Mouse (Mus musculus): ENCODE data around the gene Phf24.
"Not testable (repeated sequence)": the region's sequence is repeated elsewhere in the genome, so short reads cannot be mapped to it uniquely, and the experiment has no call there.

Phf24 gene

DNA sequence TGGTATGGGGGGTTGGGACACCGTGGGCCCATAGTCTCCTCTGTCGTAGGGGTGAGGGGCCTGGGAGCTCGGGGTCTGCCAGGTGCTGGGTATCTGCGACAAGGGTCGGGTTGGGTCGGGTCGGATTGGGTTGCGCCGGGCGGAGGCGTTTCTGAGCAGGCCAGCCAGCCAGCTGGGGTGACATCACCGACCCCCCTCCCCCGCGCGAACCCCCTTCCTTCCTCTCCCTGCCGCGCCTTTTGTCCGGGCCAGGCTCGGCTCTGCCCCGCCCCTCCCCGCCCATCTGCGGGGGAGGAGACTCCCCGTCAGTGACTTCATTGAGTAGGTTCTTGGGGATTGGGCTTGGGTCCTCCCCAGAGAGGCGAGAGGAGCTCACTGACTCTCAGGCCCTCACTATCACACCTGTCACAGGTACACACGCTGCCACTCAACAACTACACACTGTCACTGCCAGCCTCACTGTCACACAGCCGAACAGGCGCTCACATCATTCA lies 33.7 kb downstream of the Phf24 start:
- peak; percentile 67 for DNase-seq (ENCODE audit: low spot score)

DNA sequence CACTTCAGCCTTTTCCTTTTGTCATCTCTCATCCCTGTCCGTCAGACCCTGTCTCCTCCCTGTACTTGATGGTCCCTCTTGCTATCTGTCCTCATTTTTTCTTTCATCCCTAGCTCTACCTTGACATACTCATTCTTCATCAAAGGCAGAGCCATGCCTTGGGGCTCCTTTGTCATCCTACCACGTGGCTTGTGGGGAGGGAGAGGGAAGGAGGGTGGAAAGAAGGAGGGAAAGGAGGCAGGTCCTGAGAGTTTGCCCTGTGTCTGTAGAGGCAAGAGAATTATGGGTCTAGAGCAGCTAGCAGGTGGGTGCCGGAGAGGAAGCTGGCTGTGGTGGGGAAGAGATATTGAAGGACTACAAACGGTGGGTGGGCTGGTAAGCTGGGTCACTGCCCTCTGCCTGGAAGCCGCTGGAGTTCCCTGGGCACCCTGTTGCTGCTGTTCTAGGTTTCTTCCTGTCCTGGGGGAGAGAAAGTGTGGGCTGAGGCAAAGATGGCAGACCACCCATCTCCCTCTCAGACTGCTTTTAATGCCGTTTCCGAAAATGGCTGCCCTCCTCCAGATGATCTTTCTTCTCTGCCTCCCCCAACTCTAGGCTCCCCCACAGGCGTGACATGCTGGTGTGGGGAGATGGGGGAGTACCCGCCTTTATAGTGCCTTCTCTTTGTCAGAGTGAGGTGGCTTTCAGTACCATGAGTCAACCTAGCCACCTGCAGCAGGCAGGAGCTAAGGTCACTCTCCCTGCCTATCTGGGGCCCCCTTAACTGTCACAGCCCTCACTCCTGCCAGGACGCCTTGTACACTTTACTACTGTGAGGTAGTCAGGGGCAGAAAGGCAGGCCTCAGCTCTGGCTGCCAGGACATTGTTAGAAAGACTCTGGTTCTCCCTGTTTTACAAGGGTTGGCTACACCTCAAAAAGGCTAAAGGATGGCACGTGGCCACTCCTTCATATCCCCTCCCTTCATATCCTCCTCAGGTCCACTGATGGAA lies 35.0 kb downstream of the Phf24 start:
- DNase-seq (ENCODE audit: low spot score): no peak

DNA sequence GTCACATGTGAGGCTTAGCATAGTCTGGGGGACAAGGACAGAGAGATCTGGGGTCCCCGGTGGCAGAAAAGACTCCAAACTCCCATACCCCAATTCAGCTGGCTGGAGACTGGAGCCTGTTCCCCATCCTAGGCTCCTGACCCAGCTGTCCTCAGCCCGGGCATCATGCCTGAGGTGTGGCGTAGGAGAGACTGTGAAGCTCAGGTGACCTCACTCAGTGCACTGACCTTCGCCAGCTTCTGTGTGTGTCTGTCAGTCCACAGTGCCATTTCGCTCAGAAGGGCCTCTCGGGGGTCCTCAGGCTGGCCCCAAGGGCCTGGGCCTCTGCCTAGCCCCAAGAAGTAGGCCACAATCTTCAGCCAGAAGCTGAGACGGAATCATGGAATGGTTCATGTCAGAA lies 36.1 kb downstream of the Phf24 start:
- no peak for DNase-seq (ENCODE audit: low spot score)

DNA sequence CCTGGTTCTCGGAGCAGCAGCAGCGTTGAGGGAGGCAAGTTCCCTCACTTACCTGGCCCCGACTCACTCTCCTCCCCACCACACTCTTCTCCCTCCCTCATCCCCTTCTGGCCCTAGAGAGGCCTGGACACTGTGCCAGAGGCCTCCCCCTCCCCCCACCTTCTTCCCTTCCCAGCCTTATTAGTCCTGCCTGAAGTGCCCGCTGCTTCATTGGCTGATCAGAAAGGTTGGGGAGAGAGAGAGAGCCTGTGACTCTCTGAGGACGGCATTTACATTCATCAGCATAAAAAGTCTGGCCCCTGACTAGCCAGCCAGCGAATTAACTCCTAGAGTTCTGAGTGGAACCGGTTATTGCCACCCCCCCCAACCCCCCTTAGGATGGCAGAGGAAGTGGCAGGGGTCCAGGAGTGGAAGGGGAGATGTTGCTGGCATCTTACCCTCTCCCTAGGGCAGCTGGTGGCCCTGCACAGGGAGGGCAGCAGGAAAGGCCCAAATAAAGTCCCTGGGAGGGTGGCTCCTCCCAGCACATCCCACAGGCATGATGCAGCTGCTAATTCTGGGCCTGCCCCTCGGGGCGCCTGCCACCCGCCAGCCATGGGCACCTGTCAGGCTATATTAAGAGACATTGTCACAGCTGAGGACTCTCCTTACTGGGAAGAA lies 37.1 kb downstream of the Phf24 start:
- DNase-seq (ENCODE audit: low spot score): no peak

DNA sequence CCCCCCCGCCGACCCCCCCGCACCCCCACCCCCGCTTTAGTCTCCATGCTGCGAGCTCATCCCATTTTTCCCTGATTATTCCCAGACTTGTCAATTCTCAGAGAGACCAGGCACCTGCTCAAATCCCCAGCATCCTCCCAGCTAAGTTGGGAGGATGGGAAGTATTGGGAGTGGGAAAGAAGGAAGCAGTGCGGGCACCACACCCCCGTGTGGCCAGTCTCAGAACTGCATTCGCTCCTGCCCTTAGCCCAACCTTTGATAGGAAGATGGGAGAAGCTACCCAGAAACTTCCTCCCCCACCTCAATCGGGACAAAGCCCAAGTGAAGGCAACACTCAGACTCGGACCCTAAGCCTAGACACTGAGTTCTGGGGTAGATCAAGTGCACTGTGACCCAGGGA lies 37.8 kb downstream of the Phf24 start:
- peak; percentile 55 for DNase-seq (ENCODE audit: low spot score)

DNA sequence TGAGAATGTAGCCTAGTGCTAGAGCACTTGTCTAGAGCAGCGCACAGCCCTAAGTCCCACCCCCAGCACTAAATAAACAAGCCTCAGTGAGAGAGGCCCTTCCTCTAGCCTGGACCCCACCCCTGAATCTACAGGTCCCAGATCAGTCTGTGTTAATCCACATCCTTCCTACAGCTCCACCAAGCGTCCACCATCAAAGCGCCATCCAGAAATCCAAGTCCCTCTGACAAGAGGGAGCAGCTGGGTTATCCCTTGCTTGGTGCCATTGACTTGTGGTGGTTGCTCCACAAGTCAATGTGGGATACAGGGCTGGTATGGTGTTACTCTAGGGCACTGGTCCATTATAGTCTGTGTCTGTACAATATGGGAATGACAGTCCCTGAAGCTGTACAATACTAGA lies 38.7 kb downstream of the Phf24 start:
- DNase-seq (ENCODE audit: low spot score): no peak

DNA sequence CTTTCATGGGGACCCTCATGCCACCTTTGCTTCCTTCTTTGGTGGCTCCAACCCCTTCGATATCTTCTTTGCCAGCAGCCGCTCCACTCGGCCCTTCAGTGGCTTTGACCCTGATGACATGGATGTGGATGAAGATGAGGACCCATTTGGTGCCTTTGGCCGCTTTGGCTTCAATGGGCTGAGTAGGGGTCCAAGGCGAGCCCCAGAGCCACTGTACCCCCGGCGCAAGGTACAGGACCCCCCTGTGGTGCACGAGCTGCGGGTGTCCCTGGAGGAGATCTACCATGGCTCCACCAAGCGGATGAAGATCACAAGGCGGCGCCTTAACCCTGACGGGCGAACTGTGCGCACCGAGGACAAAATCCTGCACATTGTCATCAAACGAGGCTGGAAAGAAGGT lies 40.1 kb downstream of the Phf24 start:
- no peak for DNase-seq (ENCODE audit: low spot score)

DNA sequence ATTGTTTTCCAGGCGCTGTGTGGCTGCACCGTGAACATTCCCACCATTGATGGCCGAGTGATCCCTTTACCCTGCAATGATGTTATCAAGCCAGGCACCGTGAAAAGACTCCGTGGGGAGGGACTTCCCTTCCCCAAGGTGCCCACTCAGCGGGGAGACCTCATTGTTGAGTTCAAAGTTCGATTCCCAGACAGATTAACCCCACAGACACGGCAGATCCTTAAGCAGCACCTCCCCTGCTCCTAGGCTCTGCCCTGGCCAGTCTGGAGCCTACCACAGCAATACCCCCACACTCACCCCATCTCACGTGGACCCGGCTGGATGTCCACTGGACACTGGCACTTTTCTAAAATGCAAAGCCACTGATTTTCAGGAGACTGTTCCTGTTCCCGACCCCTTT lies 40.8 kb downstream of the Phf24 start:
- no peak for DNase-seq (ENCODE audit: low spot score)

DNA sequence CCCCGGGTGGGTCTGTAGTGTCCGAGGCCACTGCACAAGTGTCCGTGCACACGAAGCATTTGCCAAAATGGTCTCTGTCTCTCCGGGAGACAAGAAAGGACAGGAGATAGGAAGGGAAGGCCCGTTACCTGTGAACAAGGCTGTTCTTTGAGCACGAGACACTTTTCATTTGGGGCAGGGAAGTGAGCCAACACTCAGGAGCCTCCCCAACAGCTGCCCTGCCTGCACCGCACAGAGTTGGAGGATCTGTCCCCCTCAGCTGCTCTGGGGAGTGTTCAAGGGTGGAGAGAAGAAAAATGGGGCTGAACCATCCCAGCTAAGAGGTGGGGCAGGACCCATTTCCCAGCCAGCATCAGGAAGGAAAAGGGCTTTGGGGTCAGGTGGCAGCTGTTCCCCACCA lies 41.5 kb downstream of the Phf24 start:
- no peak for DNase-seq (ENCODE audit: low spot score)

DNA sequence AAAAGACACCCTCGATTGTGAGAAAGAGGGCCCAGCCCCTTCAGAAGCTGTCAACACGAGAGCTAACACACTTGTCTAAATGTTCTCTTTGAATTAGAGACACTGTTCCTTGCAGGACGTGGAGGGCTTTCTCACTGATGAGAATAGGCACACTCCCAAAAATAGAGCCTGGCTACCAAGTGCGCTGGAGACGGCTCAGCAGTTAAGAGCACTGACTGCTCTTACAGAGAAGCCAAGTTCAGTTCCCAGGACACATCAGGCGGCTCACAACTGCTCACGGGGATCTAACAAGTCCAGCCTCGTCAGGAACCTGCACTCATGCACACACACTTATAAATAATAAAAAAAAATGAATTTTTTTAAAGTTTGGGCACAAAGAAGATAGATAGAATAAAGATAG lies 42.5 kb downstream of the Phf24 start:
- DNase-seq (ENCODE audit: low spot score): no peak

DNA sequence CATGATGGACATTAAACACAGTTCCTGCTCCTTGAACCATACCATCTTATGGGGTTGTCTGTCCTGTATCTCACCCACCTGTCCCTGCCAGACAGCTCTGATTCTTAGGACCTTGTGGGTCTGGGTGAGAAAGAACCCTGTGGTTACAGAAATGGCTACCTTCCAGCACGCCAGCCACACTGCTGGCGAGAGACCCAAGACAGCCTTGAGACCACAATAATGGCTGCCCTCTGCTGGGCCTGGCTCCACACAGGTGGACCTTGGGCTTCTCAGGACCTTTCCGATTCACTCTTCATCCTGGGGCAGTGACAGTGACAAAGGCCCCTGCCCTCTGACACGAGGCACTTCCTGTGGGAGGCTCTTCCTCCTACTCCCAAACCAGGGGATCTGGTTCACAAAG lies 42.9 kb downstream of the Phf24 start:
- no peak for DNase-seq (ENCODE audit: low spot score)

DNA sequence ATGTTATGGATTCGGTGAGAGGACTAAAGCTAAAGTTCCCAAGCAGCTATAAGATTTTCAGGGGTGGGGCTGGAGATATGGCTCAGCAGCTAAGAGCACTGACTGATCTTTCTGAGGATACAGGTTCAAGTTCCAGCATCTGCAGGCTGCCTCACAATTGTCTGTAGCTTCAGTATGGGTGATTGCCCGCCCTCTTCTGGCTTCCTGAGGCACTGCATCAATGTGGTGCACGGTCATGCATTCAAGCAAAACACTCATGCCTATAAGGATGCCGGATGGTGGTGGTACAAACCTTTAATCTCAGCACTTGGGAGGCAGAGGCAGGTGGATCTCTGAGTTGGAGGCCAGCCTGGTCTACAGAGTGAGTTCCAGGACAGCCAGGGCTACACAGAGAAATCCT lies 45.1 kb downstream of the Phf24 start:
- DNase-seq (ENCODE audit: low spot score): peak; percentile 39

DNA sequence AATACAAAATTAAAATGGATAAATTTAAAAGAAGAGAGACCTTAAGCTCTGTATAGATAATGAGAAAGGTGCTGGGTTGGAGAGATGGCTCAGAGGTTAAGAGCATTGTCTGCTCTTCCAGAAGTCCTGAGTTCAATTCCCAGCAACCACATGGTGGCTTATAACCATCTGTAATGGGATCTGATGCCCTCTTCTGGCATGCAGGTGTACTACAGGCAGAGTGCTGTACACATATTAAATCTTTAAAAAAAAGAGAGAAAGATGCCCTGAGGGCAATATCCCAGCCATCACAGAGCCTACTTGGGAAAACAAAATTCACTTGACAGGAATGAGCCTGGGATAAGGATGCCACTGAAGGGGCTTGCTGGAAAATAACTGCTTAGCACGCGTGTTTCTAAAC lies 47.0 kb downstream of the Phf24 start:
- DNase-seq (ENCODE audit: low spot score): no peak

DNA sequence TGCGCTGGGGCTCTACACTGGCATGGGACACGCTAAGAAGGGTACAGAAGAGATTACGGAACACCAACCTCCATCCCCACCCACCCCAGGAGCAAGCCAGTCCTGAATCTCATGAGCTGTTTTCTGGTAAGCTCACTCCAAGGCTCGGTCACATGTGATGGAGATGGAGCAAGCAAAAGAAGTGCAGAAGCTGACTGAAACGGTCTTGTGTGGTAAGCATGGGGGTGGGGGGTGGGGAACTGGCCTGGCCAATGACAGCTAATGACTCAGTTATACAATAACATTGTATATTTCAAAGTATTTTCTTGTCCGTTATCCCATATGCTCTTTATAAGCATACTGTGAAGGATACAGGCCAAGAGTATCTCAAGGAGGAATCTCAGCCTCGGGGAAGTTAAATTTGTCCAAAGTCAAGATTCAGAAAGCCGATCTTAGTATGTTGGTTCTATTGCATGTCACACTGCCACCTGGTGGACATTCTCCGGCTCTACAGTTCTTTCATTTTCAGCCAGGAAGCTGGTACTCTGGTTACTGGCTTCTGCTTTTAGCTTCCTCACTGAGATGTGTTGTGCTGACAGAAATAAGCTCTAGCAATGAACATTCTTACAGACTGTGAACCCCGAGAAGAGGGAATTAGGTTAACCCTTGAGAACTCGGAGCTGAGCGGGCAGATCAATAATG lies 48.7 kb downstream of the Phf24 start:
- peak; percentile 76 for DNase-seq (ENCODE audit: low spot score)

DNA sequence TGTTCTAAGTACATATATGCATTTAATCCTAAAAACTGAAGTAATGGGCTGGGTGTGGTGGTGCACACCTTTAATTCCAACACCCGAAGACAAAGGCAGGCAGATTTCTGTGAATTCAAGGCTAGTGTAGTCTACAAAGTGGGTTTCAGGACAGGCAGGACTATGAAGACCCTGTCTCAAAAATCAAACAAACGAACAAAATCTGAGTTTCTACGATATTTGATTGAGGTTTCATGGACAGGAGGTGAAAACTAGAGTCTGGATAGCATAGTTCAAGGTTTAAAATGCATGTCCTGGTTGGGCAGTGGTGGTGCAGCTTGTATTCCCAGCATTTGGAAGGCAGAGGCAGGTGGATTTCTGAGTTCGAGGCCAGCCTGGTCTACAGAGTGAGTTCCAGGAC lies 52.8 kb downstream of the Phf24 start, which contains the start of gene 1700022I11Rik:
1700022I11Rik (plus strand) TSS at position 301 of the 400 bp plus-strand sequence.
- no peak for DNase-seq (ENCODE audit: low spot score)

DNA sequence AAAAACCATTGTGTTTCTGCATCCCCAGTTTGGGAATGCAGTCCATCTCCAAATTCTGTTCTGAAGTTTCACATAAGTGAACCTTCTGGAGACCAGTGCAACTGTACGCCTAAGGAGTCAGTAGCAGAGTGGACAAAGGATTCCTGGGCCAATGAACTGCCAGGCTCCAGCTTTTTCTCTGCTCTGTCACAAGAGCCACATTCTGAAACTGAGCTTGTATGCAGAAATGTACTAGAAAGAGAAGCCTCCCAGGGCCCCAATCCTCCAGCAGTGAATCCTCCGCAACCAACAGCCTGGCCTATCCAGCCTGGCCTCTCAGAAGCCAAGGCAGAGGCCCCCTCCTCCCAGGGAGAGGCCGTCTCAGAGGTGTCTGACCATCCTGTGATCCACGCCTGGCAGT lies 56.5 kb downstream of the Phf24 start:
- DNase-seq (ENCODE audit: low spot score): no peak

DNA sequence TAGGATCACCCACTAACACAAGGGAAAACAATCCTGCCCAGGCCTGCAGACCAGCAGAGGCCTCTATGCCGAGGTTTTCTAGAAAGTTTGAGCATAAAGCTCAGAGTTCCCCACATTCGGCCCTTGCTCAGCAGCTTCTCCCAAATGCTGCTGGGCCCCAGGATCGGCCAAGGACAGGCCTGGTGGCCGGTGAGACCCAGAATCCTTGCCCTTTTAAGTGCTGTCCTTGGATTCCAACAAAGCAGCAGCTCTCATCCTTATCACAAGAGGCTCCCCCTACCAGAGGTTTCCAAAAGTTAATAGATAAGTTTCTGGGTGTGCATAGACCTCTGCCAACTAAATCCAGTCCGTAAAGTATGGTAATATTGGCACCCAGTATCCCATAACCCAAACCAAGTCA lies 57.4 kb downstream of the Phf24 start:
- DNase-seq (ENCODE audit: low spot score): no peak

DNA sequence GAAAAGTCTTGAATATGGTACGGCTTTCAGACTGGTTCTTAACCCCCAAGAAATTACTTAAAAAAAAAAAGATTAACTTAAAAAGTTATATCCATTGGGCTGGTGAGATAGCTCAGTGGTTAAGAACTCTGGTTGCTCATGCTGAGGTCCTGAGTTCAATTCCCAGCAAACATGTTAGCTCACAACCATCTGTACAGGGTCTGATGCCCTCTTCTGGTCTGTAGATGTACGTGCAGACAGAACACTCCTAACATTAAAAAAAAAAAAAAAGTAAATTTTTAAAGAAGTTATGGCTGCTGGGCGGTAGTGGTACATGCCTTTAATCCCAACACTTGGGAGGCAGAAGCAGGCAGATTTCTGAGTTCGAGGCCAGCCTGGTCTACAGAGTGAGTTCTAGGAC lies 61.6 kb downstream of the Phf24 start:
- DNase-seq (ENCODE audit: low spot score): no peak

DNA sequence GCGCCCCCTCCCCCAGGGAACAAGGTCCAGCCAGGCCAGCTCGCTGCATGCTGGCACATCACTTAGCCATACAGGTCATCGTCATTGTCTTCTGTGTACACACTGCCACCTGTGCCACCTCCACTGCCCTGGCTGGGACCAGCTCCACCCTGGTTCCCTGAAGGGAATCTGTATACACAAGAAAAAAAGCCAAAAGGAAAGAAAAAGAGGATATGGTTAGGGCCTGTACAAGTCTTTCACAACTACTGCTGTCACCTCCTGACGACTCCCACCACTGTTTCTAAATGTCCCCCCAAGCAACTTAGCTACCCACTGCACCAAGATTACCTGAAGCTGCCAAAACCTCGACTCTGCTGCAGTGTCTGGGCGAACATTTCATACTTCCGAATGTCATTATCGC lies 64.0 kb downstream of the Phf24 start:
- not testable (repeated sequence) for DNase-seq (ENCODE audit: low spot score)

DNA sequence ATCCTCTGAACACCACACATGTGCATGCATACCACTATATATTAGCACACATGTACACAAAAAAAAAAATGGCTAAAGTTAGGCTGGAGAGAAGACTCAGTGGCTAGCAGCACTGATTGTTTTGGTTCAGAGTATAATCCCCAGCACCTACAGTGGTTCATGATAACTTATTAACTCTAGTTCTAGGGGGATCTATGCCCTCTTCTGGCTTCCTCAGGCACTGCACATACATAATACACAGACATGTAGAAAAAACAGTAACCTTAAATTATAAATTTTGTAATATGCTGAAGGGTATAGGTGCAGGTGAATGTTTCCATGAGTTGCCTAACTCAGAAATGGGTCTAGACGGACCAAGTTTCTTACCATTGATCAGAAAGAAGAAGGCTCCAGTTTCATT lies 71.8 kb downstream of the Phf24 start:
- DNase-seq (ENCODE audit: low spot score): no peak
